Mouse (Mus musculus) thymus, adult 2 months (tissue): ENCODE data around the gene Trarg1. TPM values are rescaled to one million over a fixed set of nuclear protein-coding genes. Genes with fewer than 3 reads are reported as not detected.

Experiments used
- DNase-seq: peaks from one replicate; pipeline ENCODE4 v3.0.0; 2021
- H3K27ac ChIP-seq: fragments of 200-500 bp; 2 replicates; pipeline ENCODE4 v1.5.1; 2012; ENCODE audit warnings: low read length, control low read depth; ENCODE audit not compliant: control insufficient read depth, insufficient read depth
- H3K27me3 ChIP-seq: fragments of 200-500 bp; 2 replicates; pipeline ENCODE4 v1.6.1; 2012; ENCODE audit warnings: mild to moderate bottlenecking, low read length, moderate library complexity, mixed read lengths; ENCODE audit not compliant: control insufficient read depth, insufficient read depth
- H3K36me3 ChIP-seq: fragments of 200-500 bp; 2 replicates; pipeline ENCODE4 v1.6.1; 2012; ENCODE audit warnings: mild to moderate bottlenecking, low read length, moderate library complexity; ENCODE audit not compliant: control insufficient read depth, insufficient read depth
- H3K4me1 ChIP-seq: fragments of 200-500 bp; replicated peaks from 2 replicates; pipeline ENCODE4 v1.6.1; 2012; ENCODE audit warnings: low read length; ENCODE audit not compliant: control insufficient read depth, insufficient read depth
- H3K4me3 ChIP-seq: fragments of 200-500 bp; 2 replicates; pipeline ENCODE4 v1.5.1; 2012; ENCODE audit warnings: mild to moderate bottlenecking, low read length, control low read depth, moderate library complexity; ENCODE audit not compliant: control insufficient read depth, insufficient read depth
- CTCF ChIP-seq: fragments of 200-500 bp; IDR thresholded peaks from 2 replicates; pipeline ENCODE4 v1.5.1; 2012; ENCODE audit warnings: mild to moderate bottlenecking, control low read depth, low read length, moderate library complexity, borderline replicate concordance; ENCODE audit not compliant: control insufficient read depth, poor library complexity, insufficient read depth; ENCODE audit errors: extremely low read depth
- POLR2A ChIP-seq: fragments of 200-500 bp; IDR thresholded peaks from 2 replicates; pipeline ENCODE4 v1.6.1; 2012; ENCODE audit warnings: mild to moderate bottlenecking, low read length, control low read depth, moderate library complexity; ENCODE audit not compliant: control insufficient read depth, poor library complexity, insufficient read depth; ENCODE audit errors: extremely low read depth
- WGBS: fragments of 180-500 bp; shearing (Covaris S2); methylation state at CpG from one replicate; pipeline ENCODE4 v1.1.7; 2018; 5-methylcytosine and 5-hydroxymethylcytosine counted together
- polyA plus RNA-seq: library from polyadenylated mRNA; depleted of rRNA; stranded (reverse); fragments of >200 nt; gene quantifications from 2 replicates; pipeline ENCODE4 v1.2.3, GENCODE M21; 2012

The Trarg1 gene
- polyA plus RNA-seq, 1 experiment = 3.4 TPM

GRCm38 (mm10) chr11:76699626-76700025 is 20.0 kb downstream of the Trarg1 start:
- H3K4me3 ChIP-seq = no peak overlapping the region

GRCm38 (mm10) chr11:76707656-76708055 is 28.0 kb downstream of the Trarg1 start:
- no peaks in the 10 kb centered on the region for H3K36me3 ChIP-seq
- WGBS = 91% methylated on average over 3 of the region's 3 CpGs
- H3K4me3 ChIP-seq = no peak overlapping the region
- TF ChIP-seq CTCF = no peak
- TF ChIP-seq POLR2A = no peak
- no peaks in the 10 kb centered on the region; the same call in 1 of the 2 replicates for H3K4me1 ChIP-seq
- H3K27me3 ChIP-seq = no peaks in the 10 kb centered on the region
- DNase-seq = no peak
- H3K27ac ChIP-seq = no peak overlapping the region

More at GRCm38 (mm10) chr11:76699626-76700025, 20.0 kb downstream of the Trarg1 start:
- 65% methylated on average over 8 of the region's 9 CpGs for WGBS
- no peaks in the 10 kb centered on the region for H3K36me3 ChIP-seq
- H3K27me3 ChIP-seq = no peaks in the 10 kb centered on the region
- H3K4me1 ChIP-seq = no peaks in the 10 kb centered on the region
- TF ChIP-seq CTCF (no peak), POLR2A (no peak)
- no peak for DNase-seq
- no peak overlapping the region for H3K27ac ChIP-seq

GRCm38 (mm10) chr11:76708066-76708465 is 28.5 kb downstream of the Trarg1 start:
- Histone ChIP-seq H3K4me1 (no peaks in the 10 kb centered on the region; the same call in 1 of the 2 replicates), H3K4me3 (no peak overlapping the region), H3K36me3 (no peaks in the 10 kb centered on the region), H3K27ac (no peak overlapping the region), H3K27me3 (no peaks in the 10 kb centered on the region)
- no peak for DNase-seq
- WGBS = 97% methylated on average over 1 of the region's 1 CpGs
- TF ChIP-seq POLR2A = no peak
- TF ChIP-seq CTCF = no peak

GRCm38 (mm10) chr11:76708881-76709280 is 29.3 kb downstream of the Trarg1 start:
- 100% methylated on average over 1 of the region's 1 CpGs for WGBS
- Histone ChIP-seq H3K27me3 (no peaks in the 10 kb centered on the region), H3K4me1 (no peaks in the 10 kb centered on the region; the same call in 1 of the 2 replicates), H3K27ac (no peak overlapping the region), H3K4me3 (no peak overlapping the region), H3K36me3 (no peaks in the 10 kb centered on the region)
- DNase-seq = no peak
- TF ChIP-seq POLR2A (no peak), CTCF (no peak)

- Histone ChIP-seq H3K4me3 (no peak overlapping the region), H3K36me3 (no peaks in the 10 kb centered on the region), H3K27ac (no peak overlapping the region), H3K27me3 (no peaks in the 10 kb centered on the region), H3K4me1 (no peaks in the 10 kb centered on the region; the same call in 1 of the 2 replicates)
- WGBS = 54% methylated on average over 13 of the region's 17 CpGs
- TF ChIP-seq POLR2A = no peak
- no peak for TF ChIP-seq CTCF
- DNase-seq = no peak
Observed at GRCm38 (mm10) chr11:76709625-76710452, 30.2 kb downstream of the Trarg1 start.

- TF ChIP-seq CTCF (no peak), POLR2A (no peak)
Observed at GRCm38 (mm10) chr11:76717000-76717399, 37.4 kb downstream of the Trarg1 start.

GRCm38 (mm10) chr11:76723911-76724310 is 44.3 kb downstream of the Trarg1 start:
- no peak for TF ChIP-seq POLR2A
- WGBS = 93% methylated on average over 8 of the region's 8 CpGs
- no peak for DNase-seq

More at GRCm38 (mm10) chr11:76717000-76717399, 37.4 kb downstream of the Trarg1 start:
- Histone ChIP-seq H3K27me3 (no peaks in the 10 kb centered on the region), H3K4me3 (no peak overlapping the region), H3K4me1 (no peaks in the 10 kb centered on the region; the same call in 1 of the 2 replicates), H3K36me3 (no peaks in the 10 kb centered on the region), H3K27ac (no peak overlapping the region)
- WGBS = 83% methylated on average over 4 of the region's 4 CpGs
- no peak for DNase-seq

More at GRCm38 (mm10) chr11:76723911-76724310, 44.3 kb downstream of the Trarg1 start:
- Histone ChIP-seq H3K4me1 (no peaks in the 10 kb centered on the region; the same call in 1 of the 2 replicates), H3K4me3 (no peak overlapping the region), H3K36me3 (no peaks in the 10 kb centered on the region; the same call in 1 of the 2 replicates), H3K27me3 (no peaks in the 10 kb centered on the region), H3K27ac (no peak overlapping the region)
